Mouse (Mus musculus): Measurements from ENCODE around the gene Asap3. TPM values are rescaled to one million over a fixed set of nuclear protein-coding genes. Genes with fewer than 3 reads are reported as not detected.

Gene Asap3
- polyA plus RNA-seq, 1 experiment, result 6.3 TPM

GRCm38 (mm10) chr4:136284455-136284854 lies 78.3 kb downstream of the Asap3 start, which contains the start of gene Zfp46:
Gene Zfp46, plus strand, starts transcription at chr4:136284683.
- TF ChIP-seq CTCF (IDR thresholded peaks at IDR 0.05; ENCODE audit: borderline replicate concordance, insufficient read depth, low read depth, low read length) (no peak), POLR2A (IDR thresholded peaks at IDR 0.05; ENCODE audit: borderline replicate concordance, insufficient read depth, low read length) (no peak)
- 2% methylated on average over 5 of the region's 5 CpGs for WGBS
- Histone ChIP-seq H3K27me3 (ENCODE audit: control insufficient read depth, insufficient read depth, low read length) (no peaks in the 10 kb centered on the region), H3K4me3 (replicated peaks; ENCODE audit: insufficient read depth, low read depth, low read length) (peak within 1 kb of the TSS; percentile 92), H3K4me1 (ENCODE audit: control insufficient read depth, insufficient read depth, low read length) (peaks cover 3% of the 10 kb centered on the region; the same call in 1 of the 2 replicates), H3K27ac (ENCODE audit: insufficient read depth, low read length) (peak within 1 kb of the TSS; percentile 72)
- peak; percentile 69 to 79 for DNase-seq

DNA sequence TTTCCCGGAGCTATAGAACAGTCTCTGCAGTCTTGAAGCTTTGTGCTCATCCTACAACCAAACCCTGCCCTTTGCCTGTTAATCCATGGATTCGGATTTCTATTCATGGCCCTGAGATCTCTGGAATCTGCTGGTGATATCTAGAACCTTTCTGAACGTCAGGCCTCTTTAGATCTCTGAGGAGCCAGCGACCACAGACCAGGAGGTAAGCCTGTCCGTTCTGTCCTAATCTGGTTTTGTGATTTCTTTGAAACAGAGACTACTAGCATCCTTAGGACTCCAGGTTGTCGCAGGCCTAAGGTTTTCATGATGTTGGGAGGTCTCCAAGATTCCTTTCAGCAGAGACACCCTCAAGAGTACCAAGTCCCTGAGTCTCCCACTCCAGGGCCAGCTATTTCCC lies 78.7 kb downstream of the Asap3 start:
- H3K4me3 ChIP-seq (replicated peaks; ENCODE audit: insufficient read depth, low read depth, low read length), result peak overlapping the region; percentile 92
- no peaks in the 10 kb centered on the region for H3K27me3 ChIP-seq (ENCODE audit: control insufficient read depth, insufficient read depth, low read length)
- peak in 1 of 2 experiments; percentile 61 for DNase-seq
- peaks cover 3% of the 10 kb centered on the region; the same call in 1 of the 2 replicates for H3K4me1 ChIP-seq (ENCODE audit: control insufficient read depth, insufficient read depth, low read length)
- H3K27ac ChIP-seq (ENCODE audit: insufficient read depth, low read length), result peak overlapping the region; percentile 72
- 3% methylated on average over 6 of the region's 6 CpGs for whole genome bisulfite sequencing
- TF ChIP-seq CTCF (IDR thresholded peaks at IDR 0.05; ENCODE audit: borderline replicate concordance, insufficient read depth, low read depth, low read length) (no peak), POLR2A (IDR thresholded peaks at IDR 0.05; ENCODE audit: borderline replicate concordance, insufficient read depth, low read length) (no peak)

DNA sequence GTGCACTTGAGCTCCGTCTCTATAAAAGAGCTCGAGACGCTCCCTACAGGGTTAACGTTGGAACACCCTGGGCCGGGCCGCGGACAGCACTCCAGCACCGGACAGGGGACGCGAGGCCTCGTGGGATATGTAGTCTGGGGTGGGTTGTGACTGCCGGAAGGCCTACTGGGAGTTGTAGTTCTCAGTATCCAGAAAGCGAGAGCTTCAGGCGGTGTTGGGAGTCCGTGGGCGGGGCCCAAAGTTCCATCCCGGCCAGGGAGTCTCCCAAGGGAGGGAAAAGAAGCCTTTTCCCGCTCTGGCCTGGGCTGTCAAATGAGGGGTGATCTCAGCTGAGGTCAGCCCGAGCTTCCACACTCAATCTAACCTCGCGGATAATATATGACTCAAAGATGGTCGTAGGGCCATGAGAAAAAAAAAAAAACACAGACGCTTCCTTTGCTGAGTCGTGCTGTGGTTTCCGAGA lies 79.2 kb downstream of the Asap3 start:
- H3K4me3 ChIP-seq (replicated peaks; ENCODE audit: insufficient read depth, low read depth, low read length), result peak overlapping the region; percentile 92
- peak overlapping the region; percentile 72 for H3K27ac ChIP-seq (ENCODE audit: insufficient read depth, low read length)
- peak; percentile 70; the same call in 1 of the 2 replicates for TF ChIP-seq POLR2A (IDR thresholded peaks at IDR 0.05; ENCODE audit: borderline replicate concordance, insufficient read depth, low read length)
- TF ChIP-seq CTCF (IDR thresholded peaks at IDR 0.05; ENCODE audit: borderline replicate concordance, insufficient read depth, low read depth, low read length), result no peak
- under 1% methylated on average over 25 of the region's 25 CpGs for WGBS
- no peaks in the 10 kb centered on the region for H3K27me3 ChIP-seq (ENCODE audit: control insufficient read depth, insufficient read depth, low read length)
- DNase-seq, result peak; percentile 94 to 97
- H3K4me1 ChIP-seq (ENCODE audit: control insufficient read depth, insufficient read depth, low read length), result peaks cover 3% of the 10 kb centered on the region; the same call in 1 of the 2 replicates

- DNase-seq, result peak; percentile 96 to 98
- H3K27ac ChIP-seq (ENCODE audit: insufficient read depth, low read length), result no peak overlapping the region; the same call in 1 of the 2 replicates
- WGBS, result under 1% methylated on average over 29 of the region's 29 CpGs
- no peaks in the 10 kb centered on the region for H3K27me3 ChIP-seq (ENCODE audit: control insufficient read depth, insufficient read depth, low read length)
- peak overlapping the region; percentile 92 for H3K4me3 ChIP-seq (replicated peaks; ENCODE audit: insufficient read depth, low read depth, low read length)
- peaks cover 3% of the 10 kb centered on the region; the same call in 1 of the 2 replicates for H3K4me1 ChIP-seq (ENCODE audit: control insufficient read depth, insufficient read depth, low read length)
- peak; percentile 52; the same call in 1 of the 2 replicates for TF ChIP-seq POLR2A (IDR thresholded peaks at IDR 0.05; ENCODE audit: borderline replicate concordance, insufficient read depth, low read length)
- no peak for TF ChIP-seq CTCF (IDR thresholded peaks at IDR 0.05; ENCODE audit: borderline replicate concordance, insufficient read depth, low read depth, low read length)
Measured at GRCm38 (mm10) chr4:136285811-136286371, 79.7 kb downstream of the Asap3 start.

DNA sequence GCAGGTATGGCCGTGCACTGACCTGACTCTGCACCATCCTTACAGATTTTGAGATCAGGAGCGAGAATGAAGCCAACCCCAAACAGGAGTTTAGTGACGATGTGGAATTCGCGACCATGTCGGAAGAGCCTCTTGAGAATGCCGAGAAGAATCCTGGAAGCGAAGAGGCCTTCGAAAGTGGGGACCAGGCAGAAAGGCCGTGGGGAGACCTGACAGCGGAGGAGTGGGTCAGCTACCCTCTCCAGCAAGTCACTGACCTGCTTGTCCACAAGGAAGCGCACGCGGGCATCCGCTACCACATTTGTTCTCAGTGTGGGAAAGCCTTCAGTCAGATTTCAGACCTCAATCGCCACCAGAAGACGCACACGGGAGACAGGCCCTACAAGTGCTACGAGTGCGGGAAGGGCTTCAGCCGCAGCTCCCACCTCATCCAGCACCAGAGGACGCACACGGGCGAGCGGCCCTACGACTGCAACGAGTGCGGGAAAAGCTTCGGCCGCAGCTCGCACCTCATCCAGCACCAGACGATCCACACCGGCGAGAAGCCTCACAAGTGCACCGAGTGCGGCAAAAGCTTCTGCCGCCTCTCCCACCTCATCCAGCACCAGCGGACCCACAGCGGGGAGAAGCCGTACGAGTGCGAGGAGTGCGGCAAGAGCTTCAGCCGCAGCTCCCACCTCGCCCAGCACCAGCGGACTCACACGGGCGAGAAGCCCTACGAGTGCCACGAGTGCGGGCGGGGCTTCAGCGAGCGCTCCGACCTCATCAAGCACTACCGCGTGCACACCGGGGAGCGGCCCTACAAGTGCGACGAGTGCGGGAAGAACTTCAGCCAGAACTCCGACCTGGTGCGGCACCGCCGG lies 84.0 kb downstream of the Asap3 start:
- Histone ChIP-seq H3K27ac (ENCODE audit: insufficient read depth, low read length) (no peak overlapping the region), H3K4me1 (ENCODE audit: control insufficient read depth, insufficient read depth, low read length) (peaks cover 3% of the 10 kb centered on the region; the same call in 1 of the 2 replicates), H3K4me3 (replicated peaks; ENCODE audit: insufficient read depth, low read depth, low read length) (no peak overlapping the region), H3K27me3 (ENCODE audit: control insufficient read depth, insufficient read depth, low read length) (no peaks in the 10 kb centered on the region)
- TF ChIP-seq CTCF (IDR thresholded peaks at IDR 0.05; ENCODE audit: borderline replicate concordance, insufficient read depth, low read depth, low read length), result no peak
- 61% methylated on average over 66 of the region's 66 CpGs for WGBS
- DNase-seq, result no peak

- 59% methylated on average over 39 of the region's 39 CpGs for WGBS
- no peak for TF ChIP-seq CTCF (IDR thresholded peaks at IDR 0.05; ENCODE audit: borderline replicate concordance, insufficient read depth, low read depth, low read length)
- TF ChIP-seq POLR2A (IDR thresholded peaks at IDR 0.05; ENCODE audit: borderline replicate concordance, insufficient read depth, low read length), result no peak
- no peak for DNase-seq
- Histone ChIP-seq H3K27ac (ENCODE audit: insufficient read depth, low read length) (no peak overlapping the region), H3K4me3 (replicated peaks; ENCODE audit: insufficient read depth, low read depth, low read length) (no peak overlapping the region), H3K27me3 (ENCODE audit: control insufficient read depth, insufficient read depth, low read length) (no peaks in the 10 kb centered on the region), H3K4me1 (ENCODE audit: control insufficient read depth, insufficient read depth, low read length) (peaks cover 3% of the 10 kb centered on the region; the same call in 1 of the 2 replicates)
Measured at GRCm38 (mm10) chr4:136290781-136291595, 84.8 kb downstream of the Asap3 start.

- H3K27ac ChIP-seq (ENCODE audit: insufficient read depth, low read length), result no peak overlapping the region
- H3K27me3 ChIP-seq (ENCODE audit: control insufficient read depth, insufficient read depth, low read length), result no peaks in the 10 kb centered on the region
- no peak overlapping the region for H3K4me3 ChIP-seq (replicated peaks; ENCODE audit: insufficient read depth, low read depth, low read length)
- no peak for DNase-seq
- WGBS, result 90% methylated on average over 6 of the region's 6 CpGs
- TF ChIP-seq POLR2A (IDR thresholded peaks at IDR 0.05; ENCODE audit: borderline replicate concordance, insufficient read depth, low read length) (no peak), CTCF (IDR thresholded peaks at IDR 0.05; ENCODE audit: borderline replicate concordance, insufficient read depth, low read depth, low read length) (no peak)
- H3K4me1 ChIP-seq (ENCODE audit: control insufficient read depth, insufficient read depth, low read length), result peaks cover 1% of the 10 kb centered on the region; the same call in 1 of the 2 replicates
Measured at GRCm38 (mm10) chr4:136291692-136292091, 85.5 kb downstream of the Asap3 start.

Other genes with a start within 250 kb of the Asap3 start
- gene Gale, start 242.6 kb upstream of the Asap3 start, polyA plus RNA-seq (2012; rRNA removed), result 39.6 and 42.9 TPM in 2 replicates
- 123 and 127 TPM in 2 replicates for gene Lypla2, start 233.7 kb upstream of the Asap3 start, polyA plus RNA-seq (2012; rRNA removed)
- 127 and 130 TPM in 2 replicates for gene Pithd1, start 219.1 kb upstream of the Asap3 start, polyA plus RNA-seq (2012; rRNA removed)
- 18.3 and 19.2 TPM in 2 replicates for gene Eloa, start 184.6 kb upstream of the Asap3 start, polyA plus RNA-seq (2012; rRNA removed)
- 436 and 481 TPM in 2 replicates for gene Rpl11, start 152.9 kb upstream of the Asap3 start, polyA plus RNA-seq (2012; rRNA removed)
- gene Id3, start 62.9 kb upstream of the Asap3 start, polyA plus RNA-seq (2012; rRNA removed), result 53.6 and 55.1 TPM in 2 replicates
- gene E2f2, start 34.0 kb upstream of the Asap3 start, polyA plus RNA-seq (2012; rRNA removed), result 0.27 and 0.74 TPM in 2 replicates
- 1.2 and 1.6 TPM in 2 replicates for gene Tcea3, start 41.4 kb downstream of the Asap3 start, polyA plus RNA-seq (2012; rRNA removed)
- gene Zfp46, start 78.3 kb downstream of the Asap3 start, polyA plus RNA-seq (2012; rRNA removed), result 26.3 and 29.8 TPM in 2 replicates
- 54.8 and 57.8 TPM in 2 replicates for gene Hnrnpr, start 104.6 kb downstream of the Asap3 start, polyA plus RNA-seq (2012; rRNA removed)
- 1.2 and 1.8 TPM in 2 replicates for gene Htr1d, start 217.2 kb downstream of the Asap3 start, polyA plus RNA-seq (2012; rRNA removed)